Mouse (Mus musculus) thymus, adult 18-20 months (tissue): Measurements from ENCODE around the gene Sdc4.

Experiments used
- DNase-seq, 2 experiments: peaks; one replicate each; pipeline ENCODE4 v3.0.0; 2022; ENCODE audit warnings: mixed read lengths in 2 of 2

Sdc4 gene

GRCm38 (mm10) chr2:164430697-164431096 is 13.0 kb downstream of the Sdc4 start:
- DNase-seq = no peak

GRCm38 (mm10) chr2:164429881-164430615 is 13.6 kb downstream of the Sdc4 start:
- no peak for DNase-seq

- no peak for DNase-seq
These were observed 15.2 kb downstream of the Sdc4 start for GRCm38 (mm10) chr2:164428451-164428850.

GRCm38 (mm10) chr2:164426952-164427351 is 16.7 kb downstream of the Sdc4 start:
- DNase-seq = no peak

GRCm38 (mm10) chr2:164426121-164426520 is 17.6 kb downstream of the Sdc4 start:
- no peak for DNase-seq

- DNase-seq = no peak
These were observed 18.3 kb downstream of the Sdc4 start for GRCm38 (mm10) chr2:164425401-164425800.

GRCm38 (mm10) chr2:164424406-164424805 is 19.3 kb downstream of the Sdc4 start:
- no peak for DNase-seq

GRCm38 (mm10) chr2:164423464-164423863 is 20.2 kb downstream of the Sdc4 start:
- no peak for DNase-seq

- DNase-seq = peak in 1 of 2 experiments; percentile 30
These were observed 20.9 kb downstream of the Sdc4 start for GRCm38 (mm10) chr2:164422675-164423393.

- no peak for DNase-seq
These were observed 21.7 kb downstream of the Sdc4 start for GRCm38 (mm10) chr2:164421979-164422378.

- DNase-seq = no peak
These were observed 22.4 kb downstream of the Sdc4 start for GRCm38 (mm10) chr2:164421306-164421705.

- no peak for DNase-seq
These were observed 24.2 kb downstream of the Sdc4 start for GRCm38 (mm10) chr2:164419489-164419888.

- no peak for DNase-seq
These were observed 25.3 kb downstream of the Sdc4 start for GRCm38 (mm10) chr2:164418308-164418875.

- DNase-seq = no peak
These were observed 26.5 kb downstream of the Sdc4 start for GRCm38 (mm10) chr2:164417198-164417597.

- no peak for DNase-seq
These were observed 29.1 kb downstream of the Sdc4 start for GRCm38 (mm10) chr2:164414581-164414980.

GRCm38 (mm10) chr2:164414167-164414566 is 29.5 kb downstream of the Sdc4 start:
- DNase-seq = no peak

- DNase-seq = no peak
These were observed 36.0 kb downstream of the Sdc4 start for GRCm38 (mm10) chr2:164407708-164408107.

- DNase-seq = no peak
These were observed 38.2 kb downstream of the Sdc4 start for GRCm38 (mm10) chr2:164405519-164405918.

GRCm38 (mm10) chr2:164405060-164405459 is 38.6 kb downstream of the Sdc4 start, which contains the start of gene Matn4:
Gene Matn4, minus strand, starts transcription at chr2:164405160.
- DNase-seq = no peak

GRCm38 (mm10) chr2:164404082-164404990 is 39.4 kb downstream of the Sdc4 start:
- no peak for DNase-seq

- DNase-seq = no peak
These were observed 40.1 kb downstream of the Sdc4 start for GRCm38 (mm10) chr2:164403396-164404081.

GRCm38 (mm10) chr2:164402906-164403305 is 40.8 kb downstream of the Sdc4 start, which contains the start of gene Rbpjl:
Gene Rbpjl, plus strand, starts transcription at chr2:164403141.
- DNase-seq = peak; percentile 23 to 32
